Mouse (Mus musculus) CH12.LX (cell line): ENCODE measurements around the gene Fgfr2.

ENCODE experiments used
- NELFE ChIP-seq: IDR thresholded peaks from 2 replicates; pipeline ENCODE4 v1.6.1; 2011; ENCODE audit warnings: low read depth, low read length, improper control_type of control experiment
- POLR2AphosphoS2 ChIP-seq: IDR thresholded peaks from 2 replicates; pipeline ENCODE4 v1.6.1; 2011; ENCODE audit warnings: low read depth, low read length, improper control_type of control experiment

DNA sequence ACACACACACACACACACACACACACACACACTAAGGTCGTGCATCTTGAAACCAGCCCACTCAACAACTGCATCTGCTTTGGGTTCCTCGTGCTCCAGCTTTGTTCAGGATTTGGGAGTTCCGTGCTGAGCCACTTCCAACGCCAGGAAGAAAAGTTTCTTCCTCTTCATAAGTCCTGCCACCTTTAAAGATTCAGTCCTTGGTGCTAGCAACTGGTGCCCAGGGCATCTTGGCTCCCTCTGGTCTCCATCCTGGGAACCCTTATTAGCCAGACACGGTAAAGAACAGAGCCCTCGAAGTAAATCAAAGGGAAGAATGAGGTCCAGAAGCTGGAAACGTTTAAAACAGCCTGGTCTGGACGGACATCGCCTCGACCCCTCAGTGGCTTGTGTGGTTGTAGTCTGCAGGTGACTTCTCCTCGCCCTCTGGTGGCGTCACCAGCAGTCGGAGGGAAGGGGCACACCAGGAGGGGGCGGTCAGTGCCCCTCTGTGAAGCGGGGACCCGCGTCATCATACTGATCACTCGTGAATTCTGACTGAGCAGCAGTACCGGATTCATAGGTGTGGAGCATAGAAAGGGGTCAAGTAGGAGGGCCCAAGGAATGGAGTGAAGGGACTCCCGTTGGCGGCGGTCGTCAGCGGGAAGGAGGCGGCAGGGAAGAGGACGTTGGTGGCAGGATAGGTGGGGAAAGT is 526.4 kb downstream of the Fgfr2 start:
- TF ChIP-seq NELFE (no peak), POLR2AphosphoS2 (no peak)
